Mouse (Mus musculus): ENCODE measurements at regions not wholly inside any gene's neighbourhood (a gene's known extent, or its start where the extent isn't known, plus 50 kb on each side); places are given as distances from the start of the nearest gene placed in this dataset.

- TF ChIP-seq POLR2A (IDR thresholded peaks at IDR 0.05; ENCODE audit: extremely low read depth, insufficient read depth, low read length) (no peak), CTCF (IDR thresholded peaks at IDR 0.05; ENCODE audit: extremely low read depth, insufficient read depth, low read length) (no peak)
Observed at GRCm38 (mm10) chr6:116942696-116943095, 225.6 kb upstream of the Cxcl12 start.

Measured in cortical plate, adult 2 months (tissue).